Mouse (Mus musculus) lung, postnatal 0 days (tissue): ENCODE results near the gene Pnpla7. TPM values are rescaled to one million over a fixed set of nuclear protein-coding genes. Genes with fewer than 3 reads are reported as not detected.
"Not testable (repeated sequence)": the region's sequence is repeated elsewhere in the genome, so short reads cannot be mapped to it uniquely, and the experiment has no call there.

Source experiments
- ATAC-seq: fragments of 200-750 bp; cut with Nextera tagmentation; 2 replicates; pipeline ENCODE4 v1.8.0; 2017; ENCODE audit warnings: moderate library complexity
- DNase-seq: peaks from one replicate; pipeline ENCODE4 v3.0.0-alpha.2; 2016; ENCODE audit warnings: low spot score
- H3K27ac ChIP-seq: fragments of 300-500 bp; sonication (generic); 2 replicates; pipeline ENCODE4 v1.5.1; 2014; ENCODE audit warnings: antibody characterized with exemption, mild to moderate bottlenecking, low read length, mixed read lengths
- H3K27me3 ChIP-seq: fragments of 300-500 bp; sonication (generic); replicated peaks from 2 replicates; pipeline ENCODE4 v1.6.1; 2014; ENCODE audit warnings: low read length, mixed read lengths; ENCODE audit not compliant: insufficient read depth
- H3K36me3 ChIP-seq: fragments of 300-500 bp; sonication (generic); 2 replicates; pipeline ENCODE4 v1.6.1; 2014; ENCODE audit warnings: low read length, mixed read lengths; ENCODE audit not compliant: insufficient read depth
- H3K4me1 ChIP-seq: fragments of 300-500 bp; sonication (generic); 2 replicates; pipeline ENCODE4 v1.6.1; 2014; ENCODE audit warnings: antibody characterized with exemption, low read depth, low read length, mixed read lengths; ENCODE audit not compliant: insufficient read depth
- H3K4me2 ChIP-seq: fragments of 300-500 bp; sonication (generic); replicated peaks from 2 replicates; pipeline ENCODE4 v1.6.1; 2014; ENCODE audit warnings: low read depth, mild to moderate bottlenecking, low read length, moderate library complexity, mixed read lengths
- H3K4me3 ChIP-seq: fragments of 300-500 bp; sonication (generic); 2 replicates; pipeline ENCODE4 v1.5.1; 2014; ENCODE audit warnings: low read depth, low read length
- H3K9ac ChIP-seq: fragments of 300-500 bp; sonication (generic); replicated peaks from 2 replicates; pipeline ENCODE4 v1.6.1; 2014; ENCODE audit warnings: low read depth, mild to moderate bottlenecking
- H3K9me3 ChIP-seq: fragments of 300-500 bp; sonication (generic); 2 replicates; pipeline ENCODE4 v1.6.1; 2016; ENCODE audit warnings: low read length, mixed read lengths
- CTCF ChIP-seq: IDR thresholded peaks from 2 replicates; pipeline ENCODE4 v1.5.1; 2016; ENCODE audit warnings: antibody characterized with exemption, mild to moderate bottlenecking
- EP300 ChIP-seq: IDR thresholded peaks from 2 replicates; pipeline ENCODE4 v1.6.1; 2016; ENCODE audit warnings: antibody characterized with exemption, mild to moderate bottlenecking, control low read depth
- WGBS: fragments of 180-500 bp; shearing (Covaris S2); extraction: QIAGEN DNeasy Blood & Tissue Kit; methylation state at CpG from one replicate; pipeline ENCODE4 v1.1.7; 2014; 5-methylcytosine and 5-hydroxymethylcytosine counted together
- polyA plus RNA-seq: library from polyadenylated mRNA; unstranded; fragments of >200 nt; fragmentation: Nextera tagmentation; extraction: Ambion mirVana; gene quantifications from 2 replicates; pipeline ENCODE4 v1.2.1, GENCODE M21; 2015

Gene Pnpla7
- polyA plus RNA-seq, 1 experiment from 2014 or later = 8.4 TPM

DNA sequence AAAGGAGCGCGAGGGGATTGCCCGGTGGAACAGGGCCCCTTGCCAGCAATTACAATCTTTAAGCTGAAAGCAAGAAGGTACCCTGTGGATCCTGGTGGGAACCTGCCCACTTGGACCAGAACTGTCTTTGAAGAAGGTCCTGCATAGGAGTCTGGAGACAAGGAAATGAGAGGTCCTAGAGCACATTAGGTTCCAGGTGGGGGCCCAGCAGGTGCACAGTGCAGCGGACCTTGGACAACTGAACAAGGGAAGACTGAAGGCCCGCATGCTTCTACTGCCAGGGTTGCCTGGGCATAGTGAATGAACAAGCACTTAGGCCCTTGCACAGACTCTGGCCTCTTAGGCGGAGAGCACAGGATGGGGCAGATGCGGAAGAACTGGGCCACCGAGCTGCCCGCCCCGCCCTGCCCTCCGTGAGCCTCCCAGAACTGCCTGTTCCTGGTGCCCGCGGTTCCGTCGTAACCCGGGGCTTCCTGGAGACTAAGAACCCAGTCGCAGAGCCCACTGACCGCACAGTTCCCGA lies 41.3 kb upstream of the Pnpla7 start:
- H3K27me3 ChIP-seq = no peaks in the 10 kb centered on the region
- peak; percentile 76 for ATAC-seq
- no peaks in the 10 kb centered on the region for H3K9me3 ChIP-seq

DNA sequence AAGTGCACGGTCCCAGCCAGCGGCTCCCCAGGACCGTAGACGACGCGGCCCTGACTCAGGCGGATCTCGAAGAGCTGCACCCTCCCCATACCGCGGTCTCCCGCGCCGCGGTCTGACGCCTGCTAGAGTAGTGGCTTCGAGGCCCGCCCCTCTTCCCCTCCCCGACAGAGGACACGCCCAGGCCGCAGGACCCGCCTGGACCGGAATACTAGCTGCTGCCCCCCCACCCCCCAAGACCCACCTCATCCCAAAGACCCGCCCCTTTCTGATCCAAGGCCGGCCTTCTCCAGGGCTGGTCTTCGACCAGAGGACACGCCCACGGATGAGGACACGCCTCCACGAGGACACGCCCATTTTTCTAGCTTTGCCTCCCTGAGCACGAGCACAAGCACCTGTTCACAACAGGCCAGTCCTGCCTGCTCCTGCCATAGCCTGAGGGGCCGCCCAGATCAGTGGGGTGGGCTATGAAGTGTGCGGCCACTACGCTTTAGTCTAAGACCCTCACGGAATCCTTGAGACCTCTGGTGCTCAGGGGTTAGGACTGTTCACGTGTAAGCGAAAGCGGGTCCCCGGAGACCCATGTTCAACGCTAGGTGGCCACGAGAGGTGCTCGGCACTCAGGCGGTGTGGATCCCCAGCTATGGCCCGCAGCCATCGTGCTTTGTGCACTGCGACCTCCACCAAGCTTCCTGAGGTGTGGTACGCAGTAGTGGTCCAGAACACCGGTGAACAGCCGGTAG lies 40.6 kb upstream of the Pnpla7 start, which contains the start of gene Arrdc1:
Gene Arrdc1 (minus strand): TSS at position 196 of the 740 bp plus-strand sequence.
- 3% methylated on average over 45 of the region's 49 CpGs for WGBS
- Histone ChIP-seq H3K4me2 (peak within 1 kb of the TSS; percentile 88), H3K9ac (peak within 1 kb of the TSS; percentile 86), H3K27me3 (no peaks in the 10 kb centered on the region), H3K9me3 (no peaks in the 10 kb centered on the region), H3K36me3 (no peaks in the 10 kb centered on the region), H3K4me3 (peak within 1 kb of the TSS; percentile 79), H3K4me1 (peaks cover 6% of the 10 kb centered on the region), H3K27ac (peak within 1 kb of the TSS; percentile 97)
- peak; percentile 77 for TF ChIP-seq CTCF
- TF ChIP-seq EP300 = no peak
- ATAC-seq (peak; percentile 96), DNase-seq (peak; percentile 98)

More for the DNA sequence above, 41.3 kb upstream of the Pnpla7 start:
- H3K9ac ChIP-seq = peak overlapping the region; percentile 86
- peak overlapping the region; percentile 79 for H3K4me3 ChIP-seq
- peak overlapping the region; percentile 97 for H3K27ac ChIP-seq
- H3K4me2 ChIP-seq = peak overlapping the region; percentile 88
- 9% methylated on average over 19 of the region's 19 CpGs for WGBS
- DNase-seq = peak; percentile 71
- H3K36me3 ChIP-seq = no peaks in the 10 kb centered on the region
- peaks cover 6% of the 10 kb centered on the region for H3K4me1 ChIP-seq
- no peak for TF ChIP-seq EP300
- no peak for TF ChIP-seq CTCF

DNA sequence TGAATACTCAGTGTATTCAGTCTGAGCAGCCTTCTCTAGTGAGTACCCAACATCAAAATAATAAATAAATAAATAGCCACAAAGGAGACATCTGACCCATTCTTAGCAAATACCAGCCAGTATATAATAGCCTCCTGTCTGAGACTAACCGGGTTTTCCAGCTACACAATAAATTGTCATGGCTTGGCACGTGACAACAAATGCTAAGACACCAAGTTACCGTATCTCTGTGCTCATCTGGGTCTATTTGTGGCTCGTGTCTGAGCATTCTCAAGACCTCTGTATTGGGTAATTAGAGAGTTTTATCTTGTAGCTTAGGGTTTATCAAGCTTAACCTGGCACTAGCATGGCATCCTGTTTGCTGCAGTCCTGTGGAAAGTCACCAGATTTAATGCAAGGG lies 33.7 kb upstream of the Pnpla7 start:
- ATAC-seq (no peak), DNase-seq (no peak)
- TF ChIP-seq EP300 (no peak), CTCF (no peak)
- Histone ChIP-seq H3K9me3 (no peaks in the 10 kb centered on the region), H3K27me3 (no peaks in the 10 kb centered on the region), H3K4me1 (no peaks in the 10 kb centered on the region), H3K4me3 (no peak overlapping the region), H3K27ac (no peak overlapping the region), H3K9ac (no peak overlapping the region), H3K36me3 (no peaks in the 10 kb centered on the region), H3K4me2 (no peak overlapping the region)
- WGBS = 74% methylated on average over 4 of the region's 4 CpGs

DNA sequence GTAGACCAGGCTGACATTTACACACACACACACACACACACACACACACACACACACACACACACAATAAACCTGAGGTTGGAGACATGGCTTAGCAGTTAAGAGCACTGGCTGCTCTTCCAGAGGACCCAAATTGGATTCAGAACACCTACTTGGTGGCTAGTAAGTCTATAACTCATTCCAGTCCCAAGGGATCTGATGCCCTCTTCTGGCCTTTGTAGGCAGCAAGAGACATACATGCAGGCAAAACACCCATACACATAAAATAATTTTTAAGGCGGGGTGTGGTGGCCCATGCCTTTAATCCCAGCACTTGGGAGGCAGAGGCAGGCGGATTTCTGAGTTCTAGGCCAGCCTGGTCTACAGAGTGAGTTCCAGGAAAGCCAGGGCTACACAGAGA lies 31.5 kb upstream of the Pnpla7 start:
- not testable (repeated sequence) for H3K27me3 ChIP-seq, H3K4me2 ChIP-seq, H3K36me3 ChIP-seq, H3K9ac ChIP-seq, H3K9me3 ChIP-seq, H3K4me1 ChIP-seq, H3K27ac ChIP-seq, H3K4me3 ChIP-seq
- TF ChIP-seq CTCF = peak; percentile 73
- DNase-seq (peak; percentile 74), ATAC-seq (peak; percentile 38; the same call in 1 of the 2 replicates)
- 22% methylated on average over 2 of the region's 2 CpGs for WGBS

DNA sequence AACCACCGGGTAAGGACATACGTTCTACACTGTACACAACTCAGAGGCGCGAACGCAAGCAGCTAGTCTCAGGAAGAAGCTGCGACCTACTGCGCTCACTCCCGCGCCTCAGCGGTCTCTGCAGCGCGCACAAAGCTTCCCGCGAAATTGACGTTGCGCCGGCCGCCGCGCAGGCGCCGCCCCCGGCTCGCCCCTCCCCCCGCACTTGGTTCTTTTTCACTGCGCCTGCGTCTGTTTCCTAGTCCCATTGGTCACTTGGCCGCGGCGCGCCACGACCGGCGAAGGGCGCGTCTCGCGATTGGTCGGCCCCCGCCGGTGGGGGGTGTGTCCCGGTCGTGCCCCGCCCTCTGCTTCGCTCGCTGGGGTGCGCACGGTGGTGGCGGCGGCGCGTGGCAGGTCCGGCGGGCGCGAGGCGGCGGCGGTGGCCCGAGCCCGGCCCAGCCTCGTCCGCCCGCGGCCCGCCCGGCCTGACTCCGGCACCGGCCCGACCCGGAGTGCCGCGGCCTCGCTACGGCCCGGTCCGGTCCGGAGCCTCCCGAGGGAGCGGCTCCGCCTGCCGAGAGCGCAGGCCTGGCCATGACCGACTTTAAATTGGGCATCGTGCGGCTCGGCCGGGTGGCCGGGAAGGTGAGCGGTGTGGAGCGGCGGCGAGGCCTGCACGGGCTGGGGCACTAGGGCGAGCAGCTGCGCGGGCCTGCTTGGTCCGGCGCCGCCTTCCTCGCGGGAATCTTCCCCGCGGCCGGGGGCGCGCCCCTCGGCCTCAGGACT lies 26.2 kb upstream of the Pnpla7 start, which contains the start of gene Zmynd19:
Gene Zmynd19 (plus strand): TSS at position 372 of the 768 bp plus-strand sequence.
- H3K4me2 ChIP-seq = peak within 1 kb of the TSS; percentile 99
- no peak for TF ChIP-seq EP300
- TF ChIP-seq CTCF = no peak
- ATAC-seq (peak; percentile 100), DNase-seq (peak; percentile 98)
- no peaks in the 10 kb centered on the region for H3K9me3 ChIP-seq
- H3K27ac ChIP-seq = peak within 1 kb of the TSS; percentile 62
- H3K27me3 ChIP-seq = no peaks in the 10 kb centered on the region
- peaks cover 4% of the 10 kb centered on the region for H3K4me1 ChIP-seq
- 1% methylated on average over 74 of the region's 108 CpGs for WGBS
- H3K4me3 ChIP-seq = peak within 1 kb of the TSS; percentile 82
- peak within 1 kb of the TSS; percentile 59 for H3K9ac ChIP-seq
- H3K36me3 ChIP-seq = 0 out of 2 replicates have a peak, but pooled peaks cover 9% of the 10 kb centered on the region

DNA sequence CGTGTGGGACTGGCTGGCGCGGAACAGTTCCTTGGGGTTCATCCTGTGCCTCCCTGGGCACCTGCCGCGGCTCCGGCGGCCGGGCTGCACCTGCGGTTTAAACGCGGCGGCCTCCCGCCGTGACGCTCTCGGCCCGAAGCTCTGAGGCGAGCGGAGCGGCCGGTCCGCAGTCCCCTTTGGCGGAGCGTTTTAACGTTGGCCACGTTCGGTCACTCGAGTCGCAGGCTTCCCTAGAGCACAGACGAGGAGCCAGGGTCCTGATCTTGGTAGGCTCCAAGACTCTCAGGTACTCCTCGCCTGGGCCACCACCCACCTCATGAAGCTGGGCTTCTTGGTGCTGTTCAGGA lies 25.7 kb upstream of the Pnpla7 start:
- ATAC-seq = no peak; the same call in 1 of the 2 replicates
- H3K36me3 ChIP-seq = 0 out of 2 replicates have a peak, but pooled peaks cover 9% of the 10 kb centered on the region
- peak; percentile 32 for DNase-seq
- H3K9ac ChIP-seq = peak overlapping the region; percentile 59
- WGBS = 0% methylated on average over 31 of the region's 31 CpGs
- H3K4me2 ChIP-seq = peak overlapping the region; percentile 99
- TF ChIP-seq EP300 (no peak), CTCF (no peak)
- H3K27ac ChIP-seq = peak overlapping the region; percentile 62
- peak overlapping the region; percentile 82 for H3K4me3 ChIP-seq
- H3K4me1 ChIP-seq = peaks cover 4% of the 10 kb centered on the region
- H3K27me3 ChIP-seq = no peaks in the 10 kb centered on the region
- no peaks in the 10 kb centered on the region for H3K9me3 ChIP-seq
